Mouse (Mus musculus): Measurements from ENCODE around the gene Gm10273.

DNA sequence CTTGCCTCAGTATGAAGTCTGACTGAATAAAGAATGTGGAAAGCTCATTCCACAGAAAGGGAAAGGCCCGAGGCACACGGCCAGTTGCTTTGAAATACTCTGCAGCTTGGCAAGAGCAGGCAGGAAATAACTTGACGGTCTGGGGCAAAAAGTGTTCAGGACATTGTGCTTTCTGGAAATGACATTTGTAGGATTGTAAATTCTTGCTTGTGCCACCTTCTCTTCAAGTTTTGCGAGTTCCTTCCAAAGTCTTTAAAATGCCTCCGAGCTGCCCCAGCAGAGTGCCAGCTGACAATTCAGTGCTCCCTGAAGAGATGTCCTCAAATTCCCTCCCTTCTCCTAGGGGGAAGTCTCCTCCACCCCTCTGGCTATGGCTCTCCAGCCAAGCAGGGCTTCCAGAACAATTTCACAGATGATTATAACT, 44.1 kb downstream of the Gm10273 start:
- TF ChIP-seq CTCF (IDR thresholded peaks at IDR 0.05; ENCODE audit: extremely low read depth, insufficient read length, insufficient replicate concordance, low read depth, low read length), result no peak
- TF ChIP-seq POLR2A (IDR thresholded peaks at IDR 0.05; ENCODE audit: low read depth, low read length), result no peak
